Mouse (Mus musculus): ENCODE measurements around the gene Gm20425. TPM values are rescaled to one million over a fixed set of nuclear protein-coding genes. Genes with fewer than 3 reads are reported as not detected.

The Gm20425 gene
- polyA plus RNA-seq, 1 experiment from 2014 or later, result not detected

DNA sequence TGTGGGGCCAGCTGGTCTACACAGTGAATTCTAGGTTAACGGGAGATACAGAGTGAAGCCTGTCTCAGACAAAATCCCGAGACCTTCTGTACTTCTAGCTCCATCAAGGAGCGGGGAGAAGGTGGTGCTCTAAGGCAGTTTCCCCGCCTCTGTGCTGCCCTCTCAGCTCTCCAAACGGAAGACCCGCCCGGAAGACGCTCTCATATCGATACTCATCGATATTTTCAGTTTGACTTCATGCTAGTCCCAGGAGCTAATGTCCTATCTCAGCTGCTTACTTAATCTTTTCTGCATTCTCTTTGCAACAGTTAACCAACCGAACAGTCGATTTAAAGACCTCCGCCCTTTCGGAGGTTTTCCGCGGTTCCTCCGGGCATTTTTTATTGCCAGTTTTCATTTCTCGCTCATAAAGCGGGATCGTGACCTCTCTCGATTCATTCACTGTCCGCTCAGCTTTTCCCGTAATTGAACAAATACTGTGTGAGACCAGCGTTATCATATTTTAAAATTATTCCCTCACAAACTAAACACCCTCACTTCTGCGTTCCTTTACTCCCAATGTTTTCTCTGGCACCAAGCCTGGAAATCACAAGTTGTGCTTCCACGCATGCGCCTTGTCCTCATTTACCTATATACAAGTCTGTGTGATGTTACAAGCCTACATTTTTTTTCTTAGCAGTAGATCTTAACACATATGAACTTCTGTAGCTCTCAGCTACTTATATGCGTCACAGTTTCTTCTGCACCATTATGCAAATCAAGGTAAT, 17.3 kb downstream of the Gm20425 start:
- Histone ChIP-seq H3K36me3 (ENCODE audit: control insufficient read depth, insufficient read depth, low read length) (no peaks in the 10 kb centered on the region), H3K27ac (replicated peaks; ENCODE audit: low read depth, low read length) (no peak overlapping the region), H3K4me2 (ENCODE audit: low read depth, severe bottlenecking) (no peak overlapping the region), H3K9ac (ENCODE audit: low read length) (no peak overlapping the region), H3K9me3 (ENCODE audit: control insufficient read depth, low read length) (no peaks in the 10 kb centered on the region), H3K4me1 (ENCODE audit: control insufficient read depth, insufficient read depth, low read length) (no peaks in the 10 kb centered on the region), H3K4me3 (ENCODE audit: low read depth, low read length) (no peak overlapping the region), H3K27me3 (ENCODE audit: control insufficient read depth, insufficient read depth, low read length) (no peaks in the 10 kb centered on the region; the same call in 1 of the 2 replicates)
- WGBS, result 82% methylated on average over 28 of the region's 28 CpGs
- DNase-seq (ENCODE audit: low spot score) (no peak), ATAC-seq (ENCODE audit: insufficient number of reproducible peaks, low FRiP score, low TSS enrichment, low read depth) (no peak)

DNA sequence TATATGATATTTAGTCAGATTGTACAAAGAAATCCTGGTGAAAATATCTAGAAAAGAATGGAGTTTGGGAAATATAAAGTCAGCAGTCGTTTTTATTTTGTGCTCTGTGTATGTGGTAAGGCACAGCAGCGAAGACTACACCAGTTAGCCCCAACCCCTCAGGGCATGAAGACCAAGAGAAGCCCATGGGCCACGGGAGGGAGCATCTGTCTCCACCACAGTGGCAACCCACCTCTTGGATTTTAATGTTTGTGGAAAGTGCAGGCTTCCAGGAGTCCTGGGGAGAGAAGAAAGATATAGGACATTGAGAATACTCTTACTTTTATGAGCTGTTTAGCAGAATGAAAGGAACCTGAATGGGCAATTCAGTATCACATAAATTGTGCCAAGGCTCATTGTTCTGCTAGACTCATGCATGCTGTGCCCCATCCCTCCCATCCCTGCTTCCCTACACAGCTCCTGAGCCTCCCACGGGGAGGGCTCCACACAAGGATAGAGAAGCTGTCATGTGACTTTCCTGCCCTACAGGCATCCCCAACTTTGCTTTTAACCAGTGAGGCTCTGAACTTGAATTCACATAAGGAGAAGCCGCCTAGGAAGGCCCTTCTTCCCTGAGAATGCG, 21.2 kb downstream of the Gm20425 start:
- DNase-seq (ENCODE audit: low spot score), result no peak
- no peaks in the 10 kb centered on the region for H3K9me3 ChIP-seq (ENCODE audit: control insufficient read depth, low read length)
- H3K27ac ChIP-seq (replicated peaks; ENCODE audit: low read depth, low read length), result no peak overlapping the region
- no peak overlapping the region for H3K4me2 ChIP-seq (ENCODE audit: low read depth, severe bottlenecking)
- H3K9ac ChIP-seq (ENCODE audit: low read length), result no peak overlapping the region
- no peaks in the 10 kb centered on the region for H3K36me3 ChIP-seq (ENCODE audit: control insufficient read depth, insufficient read depth, low read length)
- H3K4me3 ChIP-seq (ENCODE audit: low read depth, low read length), result no peak overlapping the region
- H3K4me1 ChIP-seq (ENCODE audit: control insufficient read depth, insufficient read depth, low read length), result no peaks in the 10 kb centered on the region
- no peak for ATAC-seq (ENCODE audit: insufficient number of reproducible peaks, low FRiP score, low TSS enrichment, low read depth)
- WGBS, result 56% methylated on average over 6 of the region's 6 CpGs
- no peaks in the 10 kb centered on the region; the same call in 1 of the 2 replicates for H3K27me3 ChIP-seq (ENCODE audit: control insufficient read depth, insufficient read depth, low read length)

DNA sequence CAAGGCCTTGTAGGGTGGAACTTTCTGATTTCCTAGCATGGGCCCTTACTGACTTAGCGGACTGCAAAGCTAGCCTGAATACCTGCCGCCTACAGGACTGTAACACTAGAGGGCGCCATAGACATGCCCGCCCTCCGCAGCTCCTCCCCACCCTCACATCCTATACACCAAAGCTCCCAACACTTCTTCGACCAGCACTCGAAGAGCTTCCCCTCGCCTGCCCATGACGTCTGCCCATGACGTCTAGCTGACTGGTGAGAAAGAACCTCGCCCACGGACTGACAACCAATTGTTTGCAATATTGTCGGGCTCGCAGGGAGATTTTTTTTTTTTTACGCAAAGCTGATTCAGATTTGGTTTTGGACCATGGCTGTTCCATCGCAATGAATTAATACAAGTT, 22.3 kb downstream of the Gm20425 start:
- Histone ChIP-seq H3K36me3 (ENCODE audit: control insufficient read depth, insufficient read depth, low read length) (no peaks in the 10 kb centered on the region), H3K9me3 (ENCODE audit: control insufficient read depth, low read length) (no peaks in the 10 kb centered on the region), H3K4me2 (ENCODE audit: low read depth, severe bottlenecking) (peak overlapping the region; percentile 18; the same call in 1 of the 2 replicates), H3K27me3 (ENCODE audit: control insufficient read depth, insufficient read depth, low read length) (no peaks in the 10 kb centered on the region; the same call in 1 of the 2 replicates), H3K9ac (ENCODE audit: low read length) (no peak overlapping the region), H3K4me3 (ENCODE audit: low read depth, low read length) (no peak overlapping the region), H3K27ac (replicated peaks; ENCODE audit: low read depth, low read length) (no peak overlapping the region), H3K4me1 (ENCODE audit: control insufficient read depth, insufficient read depth, low read length) (no peaks in the 10 kb centered on the region)
- peak; percentile 87 for ATAC-seq (ENCODE audit: insufficient number of reproducible peaks, low FRiP score, low TSS enrichment, low read depth)
- 9% methylated on average over 16 of the region's 16 CpGs for WGBS
- peak; percentile 79 for DNase-seq (ENCODE audit: low spot score)

DNA sequence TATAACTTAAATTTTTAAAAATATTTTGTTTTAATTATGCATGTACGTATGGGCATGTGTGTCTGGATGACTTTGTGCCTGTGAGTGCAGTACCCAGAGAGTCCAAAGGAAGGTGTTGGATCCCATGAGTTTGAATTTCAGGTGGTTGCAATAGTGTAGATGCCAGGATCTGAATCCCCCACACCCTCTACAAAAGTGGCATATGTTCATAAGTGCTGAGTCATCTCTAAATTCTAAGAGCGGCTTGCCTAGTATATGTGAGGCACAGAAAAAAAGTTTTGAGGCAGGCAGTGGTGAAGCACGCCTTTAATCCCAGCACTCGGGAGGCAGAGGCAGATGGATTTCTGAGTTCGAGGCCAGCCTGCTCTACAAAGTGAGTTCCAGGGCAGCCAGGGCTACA, 24.3 kb downstream of the Gm20425 start:
- Histone ChIP-seq H3K4me1 (ENCODE audit: control insufficient read depth, insufficient read depth, low read length) (0 out of 2 replicates have a peak, but pooled peaks cover 2% of the 10 kb centered on the region), H3K27ac (replicated peaks; ENCODE audit: low read depth, low read length) (no peak overlapping the region), H3K36me3 (ENCODE audit: control insufficient read depth, insufficient read depth, low read length) (no peaks in the 10 kb centered on the region), H3K9ac (ENCODE audit: low read length) (no peak overlapping the region), H3K27me3 (ENCODE audit: control insufficient read depth, insufficient read depth, low read length) (no peaks in the 10 kb centered on the region; the same call in 1 of the 2 replicates), H3K4me2 (ENCODE audit: low read depth, severe bottlenecking) (no peak overlapping the region), H3K4me3 (ENCODE audit: low read depth, low read length) (no peak overlapping the region), H3K9me3 (ENCODE audit: control insufficient read depth, low read length) (no peaks in the 10 kb centered on the region)
- ATAC-seq (ENCODE audit: insufficient number of reproducible peaks, low FRiP score, low TSS enrichment, low read depth), result no peak
- no peak for DNase-seq (ENCODE audit: low spot score)
- WGBS, result 90% methylated on average over 5 of the region's 5 CpGs

DNA sequence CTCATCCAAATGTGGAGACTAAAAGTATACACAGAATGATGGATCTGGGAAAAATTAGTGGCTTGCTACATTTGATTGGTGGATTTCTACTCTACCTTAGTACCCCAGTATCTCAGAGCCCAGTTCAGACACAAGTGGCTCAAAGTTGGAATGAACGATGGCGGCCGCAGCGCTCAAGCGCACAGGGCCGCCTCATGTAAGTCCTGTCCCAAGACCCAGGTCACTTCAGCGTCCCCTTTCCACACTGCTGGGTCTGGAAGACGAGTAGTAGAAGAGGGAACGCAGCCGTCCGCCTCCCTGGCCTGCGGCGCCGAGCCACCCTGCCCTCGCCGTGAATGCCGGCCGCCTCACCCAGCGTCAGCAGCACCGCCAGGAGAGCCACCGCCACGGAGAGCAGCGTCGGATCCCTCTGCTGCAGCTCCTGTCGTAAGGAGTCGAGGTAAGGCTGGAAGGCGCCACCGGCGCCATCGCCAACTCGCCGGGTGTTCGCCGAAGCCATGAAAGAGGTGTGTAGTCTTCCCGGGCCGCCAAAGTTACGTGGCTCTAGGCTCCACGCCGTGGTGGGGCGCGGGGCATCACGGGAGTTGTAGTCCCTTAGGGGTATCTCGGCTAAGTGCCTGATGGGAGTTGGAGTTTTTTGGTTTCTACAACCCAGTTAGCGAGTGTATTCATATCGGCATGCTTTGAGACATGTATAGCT, 28.4 kb downstream of the Gm20425 start, which contains the start of gene Srprb:
TSS of gene Srprb (minus strand) at position 577 of the 700 bp plus-strand sequence.
- no peaks in the 10 kb centered on the region for H3K27me3 ChIP-seq (ENCODE audit: control insufficient read depth, insufficient read depth, low read length)
- peak within 1 kb of the TSS; percentile 87 for H3K9ac ChIP-seq (ENCODE audit: low read length)

DNA sequence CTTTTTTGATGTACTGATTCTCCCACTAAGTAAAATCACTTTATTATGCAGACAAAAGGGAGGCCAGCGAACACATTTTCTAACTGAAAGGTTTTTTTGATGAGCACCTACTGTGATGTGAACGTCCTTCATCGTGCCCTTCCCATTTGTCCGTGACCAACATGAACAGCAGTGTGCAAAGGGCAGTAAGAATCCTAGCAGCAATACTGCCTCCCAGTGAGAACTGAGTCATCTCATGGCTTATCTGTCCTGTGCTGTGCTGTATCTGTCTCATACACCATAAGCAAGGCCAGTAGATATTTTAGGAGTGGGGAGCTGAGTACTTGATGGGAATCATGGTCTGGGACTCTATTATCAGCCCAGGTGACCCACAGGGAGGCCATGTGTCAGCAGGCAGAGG, 41.7 kb downstream of the Gm20425 start:
- peaks cover 17% of the 10 kb centered on the region; the same call in 1 of the 2 replicates for H3K36me3 ChIP-seq (ENCODE audit: control insufficient read depth, insufficient read depth, low read length)
- DNase-seq (ENCODE audit: low spot score), result no peak

More for the DNA sequence above, 28.4 kb downstream of the Gm20425 start, which contains the start of gene Srprb:
- Histone ChIP-seq H3K4me2 (ENCODE audit: low read depth, severe bottlenecking) (peak within 1 kb of the TSS; percentile 67), H3K36me3 (ENCODE audit: control insufficient read depth, insufficient read depth, low read length) (peaks cover 10% of the 10 kb centered on the region; the same call in 1 of the 2 replicates), H3K4me1 (ENCODE audit: control insufficient read depth, insufficient read depth, low read length) (0 out of 2 replicates have a peak, but pooled peaks cover 2% of the 10 kb centered on the region), H3K9me3 (ENCODE audit: control insufficient read depth, low read length) (no peaks in the 10 kb centered on the region), H3K4me3 (ENCODE audit: low read depth, low read length) (peak within 1 kb of the TSS; percentile 84), H3K27ac (replicated peaks; ENCODE audit: low read depth, low read length) (peak within 1 kb of the TSS; percentile 77)
- DNase-seq (ENCODE audit: low spot score) (peak; percentile 96), ATAC-seq (ENCODE audit: insufficient number of reproducible peaks, low FRiP score, low TSS enrichment, low read depth) (peak; percentile 96)
- under 1% methylated on average over 45 of the region's 45 CpGs for WGBS

DNA sequence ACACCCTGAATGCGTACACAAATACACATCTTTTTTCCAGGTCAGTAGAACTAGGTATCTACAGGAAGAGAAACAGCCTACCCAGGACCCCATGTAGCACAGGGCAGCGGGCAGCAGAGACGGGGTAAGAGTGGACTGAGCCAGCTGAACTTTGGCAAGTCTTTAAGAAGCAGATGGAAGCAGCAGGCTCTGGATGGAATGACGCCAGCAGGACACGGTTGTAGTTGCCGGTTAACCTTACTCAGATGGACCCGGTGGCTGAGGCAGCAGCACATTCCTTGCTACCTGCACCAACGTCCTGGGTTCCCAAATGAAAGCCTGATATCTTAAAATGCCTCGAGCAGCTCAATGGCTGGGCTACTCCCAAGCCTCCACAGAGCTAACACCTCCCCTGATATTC, 43.4 kb downstream of the Gm20425 start:
- 76% methylated on average over 9 of the region's 9 CpGs for WGBS
- Histone ChIP-seq H3K27ac (replicated peaks; ENCODE audit: low read depth, low read length) (no peak overlapping the region), H3K27me3 (ENCODE audit: control insufficient read depth, insufficient read depth, low read length) (no peaks in the 10 kb centered on the region), H3K4me3 (ENCODE audit: low read depth, low read length) (no peak overlapping the region), H3K4me2 (ENCODE audit: low read depth, severe bottlenecking) (no peak overlapping the region), H3K9ac (ENCODE audit: low read length) (no peak overlapping the region), H3K9me3 (ENCODE audit: control insufficient read depth, low read length) (no peaks in the 10 kb centered on the region), H3K36me3 (ENCODE audit: control insufficient read depth, insufficient read depth, low read length) (peaks cover 13% of the 10 kb centered on the region; the same call in 1 of the 2 replicates), H3K4me1 (ENCODE audit: control insufficient read depth, insufficient read depth, low read length) (no peaks in the 10 kb centered on the region)
- no peak for ATAC-seq (ENCODE audit: insufficient number of reproducible peaks, low FRiP score, low TSS enrichment, low read depth)
- no peak for DNase-seq (ENCODE audit: low spot score)

More for the DNA sequence above, 41.7 kb downstream of the Gm20425 start:
- Histone ChIP-seq H3K4me3 (ENCODE audit: low read depth, low read length) (no peak overlapping the region), H3K4me1 (ENCODE audit: control insufficient read depth, insufficient read depth, low read length) (no peaks in the 10 kb centered on the region), H3K4me2 (ENCODE audit: low read depth, severe bottlenecking) (no peak overlapping the region), H3K27ac (replicated peaks; ENCODE audit: low read depth, low read length) (no peak overlapping the region), H3K9me3 (ENCODE audit: control insufficient read depth, low read length) (no peaks in the 10 kb centered on the region), H3K9ac (ENCODE audit: low read length) (no peak overlapping the region), H3K27me3 (ENCODE audit: control insufficient read depth, insufficient read depth, low read length) (no peaks in the 10 kb centered on the region)
- no peak for ATAC-seq (ENCODE audit: insufficient number of reproducible peaks, low FRiP score, low TSS enrichment, low read depth)
- 94% methylated on average over 4 of the region's 4 CpGs for WGBS

DNA sequence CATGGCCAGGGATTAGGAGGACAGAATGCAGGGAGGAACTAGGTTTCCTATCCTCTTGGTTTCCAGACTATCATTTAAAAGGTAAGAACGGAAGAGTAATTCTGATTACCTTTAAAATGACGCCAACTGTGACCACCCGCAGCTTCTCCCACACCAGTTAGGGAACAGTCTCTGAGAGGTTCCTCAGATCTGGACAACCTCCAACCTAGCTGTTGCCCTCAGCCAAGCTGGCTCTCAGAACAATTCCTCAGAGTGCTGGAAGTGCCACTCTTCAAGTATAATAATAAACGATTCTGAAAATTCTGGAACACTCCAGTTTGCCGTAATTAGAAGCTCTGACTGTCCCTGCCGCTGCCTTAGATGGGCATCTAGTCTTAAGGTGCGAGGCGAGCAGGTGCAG, 44.2 kb downstream of the Gm20425 start:
- 92% methylated on average over 8 of the region's 8 CpGs for WGBS
- Histone ChIP-seq H3K36me3 (ENCODE audit: control insufficient read depth, insufficient read depth, low read length) (peaks cover 13% of the 10 kb centered on the region; the same call in 1 of the 2 replicates), H3K4me1 (ENCODE audit: control insufficient read depth, insufficient read depth, low read length) (no peaks in the 10 kb centered on the region), H3K9ac (ENCODE audit: low read length) (no peak overlapping the region), H3K27ac (replicated peaks; ENCODE audit: low read depth, low read length) (no peak overlapping the region), H3K4me2 (ENCODE audit: low read depth, severe bottlenecking) (no peak overlapping the region), H3K4me3 (ENCODE audit: low read depth, low read length) (no peak overlapping the region), H3K9me3 (ENCODE audit: control insufficient read depth, low read length) (no peaks in the 10 kb centered on the region), H3K27me3 (ENCODE audit: control insufficient read depth, insufficient read depth, low read length) (no peaks in the 10 kb centered on the region)
- no peak for ATAC-seq (ENCODE audit: insufficient number of reproducible peaks, low FRiP score, low TSS enrichment, low read depth)
- no peak for DNase-seq (ENCODE audit: low spot score)
